Mouse (Mus musculus) embryo, embryonic 11 days (tissue): Measurements from ENCODE around the gene AI854703.
"Not testable (repeated sequence)": the region's sequence is repeated elsewhere in the genome, so short reads cannot be mapped to it uniquely, and the experiment has no call there.

Source experiments
- DNase-seq: peaks from one replicate; pipeline ENCODE4 v3.0.0-alpha.2; 2015

The AI854703 gene

GRCm38 (mm10) chr6:48620031-48620430 is 6.5 kb upstream of the AI854703 start:
- DNase-seq: no peak

DNA sequence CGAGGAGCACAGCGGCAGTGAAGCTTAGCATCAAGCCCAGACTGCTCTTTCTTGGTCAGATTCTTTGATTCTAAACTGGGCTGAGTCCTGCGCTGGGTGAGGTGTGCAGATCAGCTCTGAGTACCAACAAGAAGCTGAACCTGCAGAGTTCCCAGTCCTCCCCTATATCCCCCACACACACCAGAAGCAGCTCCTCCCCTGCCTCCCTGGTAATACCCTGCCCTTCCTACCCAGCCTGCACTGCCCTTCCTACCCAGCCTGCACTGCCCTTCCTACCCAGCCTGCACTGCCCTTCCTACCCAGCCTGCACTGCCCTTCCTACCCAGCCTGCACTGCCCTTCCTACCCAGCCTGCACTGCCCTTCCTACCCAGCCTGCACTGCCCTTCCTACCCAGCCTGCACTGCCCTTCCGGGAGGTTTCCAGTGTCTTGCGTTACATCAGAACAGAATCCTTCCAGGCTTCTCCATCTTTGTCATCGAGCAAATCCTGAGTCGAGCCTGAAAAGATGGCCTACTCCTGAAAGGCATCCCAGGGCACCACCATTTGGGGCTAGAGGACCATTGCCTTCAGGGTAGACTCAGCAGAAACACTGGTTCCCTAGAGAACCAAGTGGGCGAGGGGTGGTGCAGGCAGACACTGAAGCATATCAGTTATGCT is 4.2 kb upstream of the AI854703 start:
- DNase-seq: not testable (repeated sequence)

DNA sequence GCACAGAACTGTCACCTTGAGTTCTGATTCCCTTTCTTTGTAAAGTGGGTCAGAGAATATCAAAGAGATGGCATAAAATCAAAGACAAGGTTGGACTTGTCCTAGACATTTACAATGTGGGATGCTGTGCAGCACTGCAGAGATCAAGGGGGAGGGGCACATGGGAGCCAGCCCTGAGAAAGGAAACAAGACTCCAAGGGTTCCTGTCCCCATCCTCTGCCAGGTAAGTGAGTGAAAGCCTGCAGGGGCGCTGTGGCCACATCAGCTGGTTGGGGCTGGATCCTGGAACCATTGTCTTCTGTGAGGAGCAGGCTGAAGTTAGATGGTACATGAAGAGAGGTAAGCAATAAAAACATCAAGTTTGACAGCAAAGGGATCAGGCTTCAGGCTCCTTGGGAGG is 3.1 kb upstream of the AI854703 start:
- DNase-seq: no peak

DNA sequence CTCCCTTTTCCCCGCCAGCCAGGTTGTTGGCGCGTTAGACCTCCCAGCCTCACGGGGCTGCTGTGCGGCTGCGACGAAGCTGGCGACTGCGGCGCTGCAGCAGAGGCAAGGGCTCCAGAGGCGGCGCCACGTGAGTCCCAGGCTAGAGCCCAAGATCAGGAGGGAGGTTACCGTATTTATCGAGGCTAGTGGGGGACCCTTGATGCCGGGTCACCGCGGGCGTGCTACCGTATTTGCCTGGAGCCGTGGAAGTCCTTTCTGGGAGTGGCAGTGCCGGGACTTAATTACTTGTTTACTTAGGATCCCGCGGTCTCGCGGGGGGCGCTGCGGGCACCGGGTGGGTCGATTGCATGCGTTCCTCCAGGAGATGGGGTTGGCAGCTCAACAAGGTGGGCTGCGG is 420 bp downstream of the AI854703 start:
- peak; percentile 85 for DNase-seq

- no peak for DNase-seq
Measured at GRCm38 (mm10) chr6:48627511-48627924, 954 bp downstream of the AI854703 start.

- no peak for DNase-seq
Measured at GRCm38 (mm10) chr6:48628377-48628776, 1.8 kb downstream of the AI854703 start.

DNA sequence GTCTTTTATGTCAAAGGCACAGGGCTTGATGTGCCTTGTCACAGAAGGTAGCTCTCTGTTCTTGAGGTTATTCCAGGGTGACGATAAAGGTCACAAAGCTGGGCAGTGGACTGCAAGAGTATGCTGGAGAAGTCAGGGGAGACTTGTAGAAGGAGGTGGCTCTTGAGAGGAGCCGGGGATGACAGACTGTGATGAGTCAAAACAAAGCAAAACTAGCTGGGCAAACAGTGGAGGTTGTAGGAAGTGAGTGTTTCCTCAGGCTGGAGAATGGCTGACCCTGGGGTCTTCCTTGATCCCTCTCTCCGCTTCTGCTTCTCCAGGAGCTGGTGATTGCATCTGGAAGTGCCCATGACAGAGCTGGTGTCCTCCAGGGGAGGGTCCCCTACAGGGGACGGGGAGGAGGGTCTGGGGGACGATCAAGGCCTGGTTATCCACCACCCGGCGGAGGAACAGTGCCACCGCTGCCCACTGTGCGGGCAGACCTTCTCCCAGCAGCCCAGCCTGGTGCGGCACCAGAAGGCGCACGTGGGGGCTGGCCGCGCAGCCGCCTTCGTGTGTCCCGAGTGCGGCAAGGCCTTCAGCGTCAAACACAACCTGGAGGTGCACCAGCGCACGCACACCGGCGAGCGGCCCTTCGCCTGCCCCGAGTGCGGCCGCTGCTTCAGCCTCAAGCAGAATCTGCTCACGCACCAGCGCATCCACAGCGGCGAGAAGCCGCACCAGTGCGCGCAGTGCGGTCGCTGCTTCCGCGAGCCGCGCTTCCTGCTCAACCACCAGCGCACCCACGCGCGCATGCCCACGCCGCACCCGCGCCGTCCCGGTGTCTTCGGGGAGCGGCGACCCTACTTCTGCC is 2.5 kb downstream of the AI854703 start:
- peak; percentile 62 for DNase-seq

DNA sequence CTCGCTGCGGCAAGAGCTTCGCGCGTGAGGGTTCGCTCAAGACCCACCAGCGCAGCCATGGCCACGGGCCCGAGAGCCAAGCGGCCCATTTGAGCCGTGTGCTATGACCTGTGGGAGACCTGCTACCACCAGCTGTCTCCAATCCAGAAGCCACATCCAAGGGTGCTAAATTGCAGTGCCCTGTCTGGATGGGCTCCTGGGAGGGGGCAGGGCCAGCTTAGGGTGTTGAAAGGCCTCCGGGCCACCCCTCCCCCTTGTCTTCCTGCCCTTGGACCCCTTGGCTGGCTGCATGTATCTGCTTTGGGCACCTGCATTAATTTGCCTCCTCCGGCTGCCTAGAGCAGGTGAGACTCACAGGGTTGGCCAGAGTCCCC is 3.1 kb downstream of the AI854703 start:
- DNase-seq: no peak

DNA sequence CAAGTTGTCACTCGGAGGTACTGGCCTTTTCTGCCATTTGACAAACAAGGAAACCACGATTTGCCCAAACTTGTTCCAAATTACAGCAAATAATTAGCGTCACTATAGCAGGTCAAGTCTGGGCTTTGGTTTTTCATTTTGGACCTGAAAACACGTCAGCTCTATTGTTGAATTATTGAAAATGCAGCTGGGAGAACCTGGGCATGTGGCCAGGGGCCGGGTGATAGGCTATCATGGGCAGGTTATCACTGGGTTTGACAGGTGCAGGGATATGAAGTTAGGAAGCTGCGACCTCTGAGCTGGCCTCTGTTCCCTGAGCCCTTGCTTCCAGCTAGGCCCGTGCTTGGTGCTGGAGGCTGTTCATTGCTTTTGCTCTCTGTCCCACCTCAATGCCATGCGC is 4.3 kb downstream of the AI854703 start:
- no peak for DNase-seq

DNA sequence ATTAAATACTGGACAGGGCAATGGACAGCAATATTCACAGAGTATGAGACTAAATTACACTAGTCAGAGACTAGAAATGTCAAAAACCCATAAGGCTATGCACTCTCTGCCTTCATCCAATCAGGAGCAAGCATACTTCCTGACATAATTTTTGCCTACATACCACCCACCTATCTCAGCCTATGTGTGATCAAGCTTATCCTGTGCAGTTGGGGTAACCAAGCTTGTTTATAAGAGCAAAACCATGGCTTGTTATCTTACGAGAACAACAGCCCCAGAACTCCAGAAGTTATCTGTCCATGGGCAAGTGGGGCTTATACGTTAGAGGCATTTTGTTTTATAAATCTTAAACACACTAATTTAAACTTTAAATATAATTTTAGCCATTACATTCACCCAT is 8.5 kb downstream of the AI854703 start:
- no peak for DNase-seq

DNA sequence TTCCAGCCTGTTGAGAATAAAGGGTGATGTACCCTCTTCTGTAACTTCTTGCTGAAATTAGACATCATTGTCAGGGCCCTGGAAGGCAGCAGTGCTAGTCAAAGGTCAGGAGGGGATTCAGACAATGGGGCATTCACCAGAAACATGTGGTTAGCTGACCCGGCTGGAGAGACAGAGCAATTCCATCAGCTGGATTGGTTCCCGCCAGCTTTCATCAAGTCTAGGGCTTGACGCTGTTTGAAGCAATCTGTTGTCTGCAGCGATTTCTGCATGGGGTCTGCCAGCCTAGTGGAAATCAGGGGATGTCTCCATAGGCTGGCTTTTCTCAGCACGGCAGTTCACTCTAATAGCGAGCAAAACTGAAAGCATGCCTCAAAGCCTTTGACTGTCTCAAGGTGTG is 10.0 kb downstream of the AI854703 start:
- DNase-seq: peak; percentile 41

- no peak for DNase-seq
Measured at GRCm38 (mm10) chr6:48637811-48638500, 11.4 kb downstream of the AI854703 start.

- DNase-seq: no peak
Measured at GRCm38 (mm10) chr6:48638553-48638952, 12.0 kb downstream of the AI854703 start.

DNA sequence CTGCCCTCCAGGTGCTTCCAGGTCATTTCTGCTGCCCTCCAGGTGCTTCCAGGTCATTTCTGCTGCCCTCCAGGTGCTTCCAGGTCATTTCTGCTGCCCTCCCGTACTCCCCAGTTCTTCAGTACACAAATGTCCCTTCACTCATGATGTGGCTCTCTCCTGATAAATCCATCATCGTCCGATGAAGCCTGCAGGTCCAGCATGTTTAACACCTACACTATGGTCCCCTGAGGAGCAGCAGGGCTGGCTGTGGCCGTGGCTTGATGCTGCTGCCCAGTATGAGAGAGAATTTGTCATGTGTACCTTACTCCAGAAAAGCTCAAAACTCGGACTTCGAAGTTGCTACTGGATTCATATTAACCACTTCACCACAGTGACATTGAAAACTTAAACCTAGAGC is 14.8 kb downstream of the AI854703 start:
- DNase-seq: no peak

- DNase-seq: peak; percentile 88
Measured at GRCm38 (mm10) chr6:48642764-48643292, 16.3 kb downstream of the AI854703 start.

GRCm38 (mm10) chr6:48645660-48646308 is 19.2 kb downstream of the AI854703 start:
- peak; percentile 82 for DNase-seq

DNA sequence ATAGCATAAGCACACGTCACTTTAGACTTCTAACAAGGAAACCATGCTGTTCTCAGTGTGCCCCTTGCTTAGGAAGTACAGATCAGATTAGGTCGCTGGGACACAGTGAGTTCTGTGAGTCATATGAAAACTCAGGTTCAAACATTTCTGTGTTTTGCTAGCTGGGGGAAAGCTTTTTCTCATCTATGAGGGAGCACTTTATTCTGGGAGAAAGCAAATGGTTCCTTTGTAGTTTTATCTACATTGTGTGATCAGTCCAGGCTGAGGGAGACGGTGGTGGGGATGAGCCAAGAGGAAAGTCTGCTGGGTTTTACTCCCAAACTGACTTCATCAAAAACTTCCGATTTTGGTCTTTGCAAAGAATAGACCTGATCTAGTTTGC is 19.7 kb downstream of the AI854703 start:
- no peak for DNase-seq

DNA sequence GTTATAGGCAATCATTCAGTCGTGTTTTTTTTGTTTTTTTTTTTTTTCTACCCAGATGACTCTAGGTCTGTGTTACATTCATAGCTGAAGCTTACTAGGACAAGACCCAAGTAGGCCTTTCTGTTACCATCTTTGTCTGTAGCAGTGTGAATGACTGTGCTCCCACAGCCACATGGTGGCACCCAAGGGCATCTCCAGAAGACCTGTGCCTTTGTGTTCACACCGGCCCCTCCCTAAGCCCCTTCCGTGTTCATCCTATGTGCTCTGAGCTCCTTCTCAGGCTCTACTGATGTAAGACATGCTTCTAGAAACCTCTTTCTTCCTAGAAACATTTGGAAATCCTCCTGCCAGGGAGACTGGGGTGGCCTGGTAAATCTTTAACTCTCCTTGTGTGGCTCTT is 20.4 kb downstream of the AI854703 start, which contains the start of gene Gimap8:
TSS of gene Gimap8 (plus strand) at position 240 of the 400 bp plus-strand sequence.
- peak; percentile 39 for DNase-seq

GRCm38 (mm10) chr6:48647611-48648010 is 21.0 kb downstream of the AI854703 start:
- DNase-seq: no peak

GRCm38 (mm10) chr6:48648779-48649178 is 22.2 kb downstream of the AI854703 start:
- no peak for DNase-seq

DNA sequence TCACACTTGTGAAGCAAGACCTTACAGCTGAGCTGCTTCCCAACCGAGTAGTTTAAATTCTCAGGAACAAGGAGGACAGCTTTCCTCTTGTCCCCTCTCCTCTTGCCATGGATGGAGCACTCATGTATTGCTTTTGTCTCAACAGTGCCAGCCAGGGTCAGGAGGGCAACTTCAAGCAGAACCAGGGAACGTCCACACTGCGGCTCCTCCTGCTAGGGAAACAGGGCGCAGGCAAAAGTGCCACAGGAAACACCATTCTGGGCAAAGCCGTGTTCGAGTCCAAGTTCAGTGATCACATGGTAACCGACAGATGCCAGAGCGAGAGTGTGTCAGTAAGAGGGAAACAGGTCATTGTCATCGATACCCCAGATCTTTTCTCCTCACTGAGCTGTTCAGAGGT is 23.5 kb downstream of the AI854703 start:
- DNase-seq: no peak

DNA sequence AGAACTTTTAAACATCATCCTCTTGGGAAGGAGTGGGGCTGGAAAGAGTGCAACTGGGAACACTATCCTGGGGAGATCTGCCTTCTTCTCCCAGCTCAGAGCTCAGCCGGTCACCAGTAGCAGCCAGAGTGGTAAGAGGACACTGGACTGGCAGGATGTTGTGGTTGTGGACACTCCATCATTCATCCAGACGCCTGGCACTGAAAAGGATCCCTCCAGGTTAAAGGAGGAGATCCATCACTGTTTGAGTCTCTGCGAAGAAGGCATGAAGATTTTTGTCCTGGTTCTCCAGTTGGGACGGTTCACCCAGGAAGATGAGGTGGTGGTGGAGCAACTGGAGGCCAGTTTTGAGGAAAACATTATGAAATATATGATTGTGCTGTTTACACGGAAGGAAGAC is 32.2 kb downstream of the AI854703 start:
- no peak for DNase-seq

- no peak for DNase-seq
Measured at GRCm38 (mm10) chr6:48664750-48665149, 38.2 kb downstream of the AI854703 start.
